Mouse (Mus musculus): ENCODE measurements around the gene Slc25a13. TPM values are rescaled to one million over a fixed set of nuclear protein-coding genes. Genes with fewer than 3 reads are reported as not detected.

Slc25a13 gene
- polyA plus RNA-seq, 1 experiment from 2014 or later: 42.8 TPM

- Histone ChIP-seq H3K36me3 (replicated peaks; ENCODE audit: control insufficient read depth, insufficient read depth, low read depth, low read length) (no peaks in the 10 kb centered on the region), H3K27me3 (ENCODE audit: control insufficient read depth, insufficient read depth, low read length) (no peaks in the 10 kb centered on the region), H3K27ac (replicated peaks; ENCODE audit: low read depth, low read length) (no peak overlapping the region), H3K4me1 (ENCODE audit: control insufficient read depth, insufficient read depth, low read length) (no peaks in the 10 kb centered on the region), H3K4me2 (ENCODE audit: low read depth, low read length) (no peak overlapping the region), H3K4me3 (ENCODE audit: low read depth, low read length) (no peak overlapping the region), H3K9me3 (replicated peaks; ENCODE audit: control insufficient read depth, low read length) (no peaks in the 10 kb centered on the region), H3K9ac (replicated peaks; ENCODE audit: low read length) (no peak overlapping the region)
- DNase-seq (ENCODE audit: low spot score): no peak
- no peak for ATAC-seq (replicated peaks; ENCODE audit: insufficient number of reproducible peaks, low FRiP score, low TSS enrichment, low read depth)
- 71% methylated on average over 10 of the region's 10 CpGs for WGBS
These were observed 124.5 kb downstream of the Slc25a13 start for GRCm38 (mm10) chr6:6092497-6092896.

GRCm38 (mm10) chr6:6091016-6091415, 126.0 kb downstream of the Slc25a13 start:
- H3K27me3 ChIP-seq (ENCODE audit: control insufficient read depth, insufficient read depth, low read length): no peaks in the 10 kb centered on the region
- ATAC-seq (replicated peaks; ENCODE audit: insufficient number of reproducible peaks, low FRiP score, low TSS enrichment, low read depth): no peak

GRCm38 (mm10) chr6:6088151-6088550, 128.8 kb downstream of the Slc25a13 start:
- Histone ChIP-seq H3K36me3 (replicated peaks; ENCODE audit: control insufficient read depth, insufficient read depth, low read depth, low read length) (no peaks in the 10 kb centered on the region), H3K9ac (replicated peaks; ENCODE audit: low read length) (no peak overlapping the region), H3K27ac (replicated peaks; ENCODE audit: low read depth, low read length) (no peak overlapping the region), H3K4me1 (ENCODE audit: control insufficient read depth, insufficient read depth, low read length) (no peaks in the 10 kb centered on the region), H3K4me2 (ENCODE audit: low read depth, low read length) (no peak overlapping the region), H3K27me3 (ENCODE audit: control insufficient read depth, insufficient read depth, low read length) (no peaks in the 10 kb centered on the region), H3K9me3 (replicated peaks; ENCODE audit: control insufficient read depth, low read length) (no peaks in the 10 kb centered on the region), H3K4me3 (ENCODE audit: low read depth, low read length) (no peak overlapping the region)
- DNase-seq (ENCODE audit: low spot score): no peak
- no peak for ATAC-seq (replicated peaks; ENCODE audit: insufficient number of reproducible peaks, low FRiP score, low TSS enrichment, low read depth)
- 92% methylated on average over 4 of the region's 4 CpGs for WGBS

More at GRCm38 (mm10) chr6:6091016-6091415, 126.0 kb downstream of the Slc25a13 start:
- Histone ChIP-seq H3K4me1 (ENCODE audit: control insufficient read depth, insufficient read depth, low read length) (no peaks in the 10 kb centered on the region), H3K9ac (replicated peaks; ENCODE audit: low read length) (no peak overlapping the region), H3K4me2 (ENCODE audit: low read depth, low read length) (no peak overlapping the region), H3K27ac (replicated peaks; ENCODE audit: low read depth, low read length) (no peak overlapping the region), H3K4me3 (ENCODE audit: low read depth, low read length) (no peak overlapping the region), H3K36me3 (replicated peaks; ENCODE audit: control insufficient read depth, insufficient read depth, low read depth, low read length) (no peaks in the 10 kb centered on the region), H3K9me3 (replicated peaks; ENCODE audit: control insufficient read depth, low read length) (no peaks in the 10 kb centered on the region)
- WGBS: 38% methylated on average over 3 of the region's 3 CpGs
- DNase-seq (ENCODE audit: low spot score): no peak

GRCm38 (mm10) chr6:6080484-6080883, 136.5 kb downstream of the Slc25a13 start:
- no peak for ATAC-seq (replicated peaks; ENCODE audit: insufficient number of reproducible peaks, low FRiP score, low TSS enrichment, low read depth)
- no peaks in the 10 kb centered on the region for H3K36me3 ChIP-seq (replicated peaks; ENCODE audit: control insufficient read depth, insufficient read depth, low read depth, low read length)
- H3K9me3 ChIP-seq (replicated peaks; ENCODE audit: control insufficient read depth, low read length): no peaks in the 10 kb centered on the region
- WGBS: 90% methylated on average over 1 of the region's 1 CpGs
- H3K27ac ChIP-seq (replicated peaks; ENCODE audit: low read depth, low read length): no peak overlapping the region
- H3K4me2 ChIP-seq (ENCODE audit: low read depth, low read length): no peak overlapping the region
- DNase-seq (ENCODE audit: low spot score): no peak
- no peak overlapping the region for H3K4me3 ChIP-seq (ENCODE audit: low read depth, low read length)
- no peak overlapping the region for H3K9ac ChIP-seq (replicated peaks; ENCODE audit: low read length)
- H3K27me3 ChIP-seq (ENCODE audit: control insufficient read depth, insufficient read depth, low read length): no peaks in the 10 kb centered on the region
- H3K4me1 ChIP-seq (ENCODE audit: control insufficient read depth, insufficient read depth, low read length): no peaks in the 10 kb centered on the region

DNA sequence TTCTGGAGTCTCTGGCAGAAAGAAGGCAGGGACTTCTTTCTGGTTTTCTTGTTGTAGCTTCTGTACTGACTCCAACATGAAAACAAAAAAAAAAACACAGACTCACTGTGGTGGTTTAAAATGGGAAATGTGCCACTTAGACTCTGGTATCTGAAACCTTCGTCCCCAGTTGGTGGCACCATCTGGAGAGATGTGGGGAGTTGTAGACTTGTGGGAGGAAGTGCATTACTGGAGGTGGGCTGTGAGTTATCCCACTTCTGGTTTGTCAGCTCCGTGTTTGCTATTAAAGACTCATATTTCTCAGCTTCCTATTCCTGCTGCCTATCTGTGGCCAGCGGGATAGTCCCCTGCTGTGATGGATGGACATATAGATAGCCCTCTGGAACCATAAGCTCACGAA, 139.7 kb downstream of the Slc25a13 start:
- 78% methylated on average over 4 of the region's 4 CpGs for WGBS
- no peaks in the 10 kb centered on the region for H3K4me1 ChIP-seq (ENCODE audit: control insufficient read depth, insufficient read depth, low read length)
- H3K27me3 ChIP-seq (ENCODE audit: control insufficient read depth, insufficient read depth, low read length): no peaks in the 10 kb centered on the region
- H3K36me3 ChIP-seq (replicated peaks; ENCODE audit: control insufficient read depth, insufficient read depth, low read depth, low read length): no peaks in the 10 kb centered on the region
- H3K9me3 ChIP-seq (replicated peaks; ENCODE audit: control insufficient read depth, low read length): no peaks in the 10 kb centered on the region
- DNase-seq (ENCODE audit: low spot score): no peak
- H3K4me3 ChIP-seq (ENCODE audit: low read depth, low read length): no peak overlapping the region
- no peak overlapping the region for H3K9ac ChIP-seq (replicated peaks; ENCODE audit: low read length)
- no peak for ATAC-seq (replicated peaks; ENCODE audit: insufficient number of reproducible peaks, low FRiP score, low TSS enrichment, low read depth)
- H3K27ac ChIP-seq (replicated peaks; ENCODE audit: low read depth, low read length): no peak overlapping the region
- H3K4me2 ChIP-seq (ENCODE audit: low read depth, low read length): no peak overlapping the region

GRCm38 (mm10) chr6:6075940-6076447, 141.0 kb downstream of the Slc25a13 start:
- WGBS: 85% methylated on average over 7 of the region's 7 CpGs
- DNase-seq (ENCODE audit: low spot score): no peak

GRCm38 (mm10) chr6:6071038-6071437, 145.9 kb downstream of the Slc25a13 start:
- no peak for ATAC-seq (replicated peaks; ENCODE audit: insufficient number of reproducible peaks, low FRiP score, low TSS enrichment, low read depth)
- Histone ChIP-seq H3K27me3 (ENCODE audit: control insufficient read depth, insufficient read depth, low read length) (no peaks in the 10 kb centered on the region), H3K27ac (replicated peaks; ENCODE audit: low read depth, low read length) (no peak overlapping the region), H3K4me3 (ENCODE audit: low read depth, low read length) (no peak overlapping the region), H3K4me1 (ENCODE audit: control insufficient read depth, insufficient read depth, low read length) (no peaks in the 10 kb centered on the region), H3K9me3 (replicated peaks; ENCODE audit: control insufficient read depth, low read length) (no peaks in the 10 kb centered on the region), H3K4me2 (ENCODE audit: low read depth, low read length) (no peak overlapping the region), H3K36me3 (replicated peaks; ENCODE audit: control insufficient read depth, insufficient read depth, low read depth, low read length) (no peaks in the 10 kb centered on the region), H3K9ac (replicated peaks; ENCODE audit: low read length) (no peak overlapping the region)
- DNase-seq (ENCODE audit: low spot score): no peak
- 81% methylated on average over 7 of the region's 7 CpGs for WGBS

More at GRCm38 (mm10) chr6:6075940-6076447, 141.0 kb downstream of the Slc25a13 start:
- Histone ChIP-seq H3K27me3 (ENCODE audit: control insufficient read depth, insufficient read depth, low read length) (no peaks in the 10 kb centered on the region), H3K4me3 (ENCODE audit: low read depth, low read length) (no peak overlapping the region), H3K9me3 (replicated peaks; ENCODE audit: control insufficient read depth, low read length) (no peaks in the 10 kb centered on the region), H3K36me3 (replicated peaks; ENCODE audit: control insufficient read depth, insufficient read depth, low read depth, low read length) (no peaks in the 10 kb centered on the region), H3K4me2 (ENCODE audit: low read depth, low read length) (no peak overlapping the region), H3K27ac (replicated peaks; ENCODE audit: low read depth, low read length) (no peak overlapping the region), H3K9ac (replicated peaks; ENCODE audit: low read length) (no peak overlapping the region), H3K4me1 (ENCODE audit: control insufficient read depth, insufficient read depth, low read length) (no peaks in the 10 kb centered on the region)
- ATAC-seq (replicated peaks; ENCODE audit: insufficient number of reproducible peaks, low FRiP score, low TSS enrichment, low read depth): no peak

- H3K27ac ChIP-seq (replicated peaks; ENCODE audit: low read depth, low read length): no peak overlapping the region
- WGBS: 11% methylated on average over 3 of the region's 3 CpGs
- no peak for ATAC-seq (replicated peaks; ENCODE audit: insufficient number of reproducible peaks, low FRiP score, low TSS enrichment, low read depth)
These were observed 147.0 kb downstream of the Slc25a13 start for GRCm38 (mm10) chr6:6070015-6070414.

More at GRCm38 (mm10) chr6:6070015-6070414, 147.0 kb downstream of the Slc25a13 start:
- no peaks in the 10 kb centered on the region for H3K36me3 ChIP-seq (replicated peaks; ENCODE audit: control insufficient read depth, insufficient read depth, low read depth, low read length)
- DNase-seq (ENCODE audit: low spot score): no peak
- H3K9me3 ChIP-seq (replicated peaks; ENCODE audit: control insufficient read depth, low read length): no peaks in the 10 kb centered on the region
- H3K4me1 ChIP-seq (ENCODE audit: control insufficient read depth, insufficient read depth, low read length): no peaks in the 10 kb centered on the region
- H3K4me3 ChIP-seq (ENCODE audit: low read depth, low read length): no peak overlapping the region
- H3K27me3 ChIP-seq (ENCODE audit: control insufficient read depth, insufficient read depth, low read length): no peaks in the 10 kb centered on the region
- H3K9ac ChIP-seq (replicated peaks; ENCODE audit: low read length): no peak overlapping the region
- no peak overlapping the region for H3K4me2 ChIP-seq (ENCODE audit: low read depth, low read length)

Measured in embryonic facial prominence, embryonic 11.5 days (tissue).